Mouse (Mus musculus) layer of hippocampus, postnatal 10 days (tissue): ENCODE results near the gene Sh3d19. TPM values are rescaled to one million over a fixed set of nuclear protein-coding genes. Genes with fewer than 3 reads are reported as not detected.
A peak's percentile ranks its signal among the peaks of the same experiment; 100 is the strongest.
"Not testable (repeated sequence)": the region's sequence is repeated elsewhere in the genome, so short reads cannot be mapped to it uniquely, and the experiment has no call there.

ENCODE experiments used
- DNase-seq, 2 experiments: peaks; one replicate each; pipeline ENCODE4 v3.0.0; 2021; ENCODE audit warnings: low spot score in 2 of 2
- total RNA-seq, 2 experiments: library from RNA; stranded (reverse); gene quantifications; 2 replicates each; pipeline ENCODE4 v1.2.3; 2021

Gene Sh3d19
- total RNA-seq, 2 experiments from 2014 or later: 41.7 to 51.6 TPM

GRCm38 (mm10) chr3:86087872-86088271, 117.0 kb downstream of the Sh3d19 start:
- DNase-seq: no peak

DNA sequence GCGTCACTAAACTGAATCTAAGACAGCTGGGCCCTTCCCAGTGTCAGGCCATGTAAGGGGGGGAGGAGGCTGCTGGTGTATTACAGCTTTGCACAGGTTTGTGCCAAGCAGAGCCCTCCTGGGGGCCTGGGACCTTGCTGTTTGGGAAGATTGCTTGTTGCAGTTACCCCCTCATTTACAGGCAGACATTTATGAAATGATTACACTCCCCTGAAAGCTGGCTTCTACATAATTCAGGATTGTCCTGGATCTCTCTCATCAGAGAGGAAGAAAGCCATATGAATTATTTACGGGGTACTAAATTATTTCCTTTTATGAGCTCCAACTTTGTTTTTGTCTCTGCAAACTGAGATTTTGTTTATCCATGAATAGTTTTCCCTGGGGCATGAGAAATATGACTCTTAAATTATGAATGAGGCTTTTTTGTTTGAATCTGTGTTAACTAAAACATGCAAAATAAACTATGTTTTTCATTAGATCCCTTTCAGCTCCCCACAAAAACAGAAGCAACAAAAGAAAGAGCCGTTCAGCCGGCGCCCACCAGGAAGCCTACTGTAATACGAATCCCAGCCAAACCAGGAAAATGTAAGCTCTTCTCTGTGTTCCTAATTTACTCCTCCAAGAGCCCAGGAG, 122.4 kb downstream of the Sh3d19 start:
- no peak for DNase-seq

DNA sequence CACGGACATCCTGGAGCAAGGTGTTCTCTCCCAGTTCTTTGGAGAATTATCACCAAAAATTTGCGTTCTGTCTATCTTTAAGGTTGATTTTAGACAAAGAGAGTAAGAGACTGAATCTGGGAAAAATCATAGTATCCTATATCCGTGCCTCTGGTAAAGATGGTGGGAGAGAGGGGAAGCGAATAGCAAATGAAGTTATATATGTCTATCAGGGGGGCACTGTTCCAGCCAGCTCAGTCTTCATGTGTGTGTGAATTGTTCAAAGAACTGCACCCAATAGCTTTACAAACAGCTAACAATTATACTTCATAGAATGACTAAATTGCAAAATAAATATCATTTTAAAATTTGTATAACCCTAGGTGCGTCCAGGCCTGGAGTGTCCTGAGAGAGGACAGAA, 123.0 kb downstream of the Sh3d19 start:
- DNase-seq: no peak

DNA sequence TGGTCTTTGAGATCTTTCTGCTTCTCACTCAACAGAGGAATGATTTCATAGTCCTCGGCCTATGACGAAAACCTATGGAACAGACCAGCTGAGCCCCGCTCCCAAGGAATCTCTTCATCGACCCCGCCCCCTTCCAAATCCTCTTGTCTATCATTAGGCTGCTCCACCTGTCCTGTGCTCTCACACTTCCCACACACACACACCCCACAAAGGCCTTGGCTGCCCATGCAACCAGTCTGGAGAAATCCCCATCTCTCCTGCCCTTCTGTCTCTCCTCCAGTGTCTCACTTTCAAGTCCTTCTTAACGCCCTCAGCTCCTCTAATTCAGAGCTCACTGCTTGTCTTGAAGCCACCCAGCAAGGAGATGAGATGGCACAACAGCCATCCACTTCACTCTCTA, 131.0 kb downstream of the Sh3d19 start:
- no peak for DNase-seq

GRCm38 (mm10) chr3:86103449-86104291, 132.8 kb downstream of the Sh3d19 start:
- DNase-seq: no peak

DNA sequence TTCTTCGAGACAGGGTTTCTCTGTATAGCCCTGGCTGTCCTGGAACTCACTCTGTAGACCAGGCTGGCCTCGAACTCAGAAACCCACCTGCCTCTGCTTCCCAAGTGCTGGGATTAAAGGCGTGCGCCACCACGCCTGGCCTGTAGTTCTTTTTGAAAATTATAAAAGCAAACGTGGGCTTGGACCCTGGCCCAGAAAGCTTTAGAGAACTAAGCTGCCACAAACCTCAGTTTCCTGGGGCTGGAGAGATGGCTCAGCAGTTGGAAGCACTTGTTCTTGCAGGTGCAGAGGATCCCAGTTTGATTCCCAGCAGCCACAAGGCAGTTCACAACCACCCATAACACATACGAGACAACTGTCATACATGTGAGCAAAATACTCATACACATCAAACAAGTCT, 133.5 kb downstream of the Sh3d19 start:
- not testable (repeated sequence) for DNase-seq

DNA sequence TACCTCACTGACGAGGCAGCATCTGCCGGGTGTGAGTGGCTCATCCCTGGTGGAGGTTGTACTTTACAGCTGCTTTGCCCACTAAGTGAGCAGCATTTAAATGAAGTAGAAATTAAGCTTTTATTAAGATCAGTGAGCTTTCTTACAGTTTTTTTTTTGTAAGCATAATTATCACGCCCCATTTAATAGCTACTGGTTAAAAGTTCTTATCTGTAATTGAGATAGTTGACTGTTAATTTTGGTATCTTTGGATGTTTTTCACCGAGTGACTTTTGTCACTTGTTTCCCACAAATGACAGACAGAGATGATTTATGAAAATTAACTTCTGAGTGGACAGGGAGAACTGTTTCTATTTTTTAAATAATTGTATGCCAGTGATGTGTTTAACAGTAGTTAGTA, 134.0 kb downstream of the Sh3d19 start:
- no peak for DNase-seq

DNA sequence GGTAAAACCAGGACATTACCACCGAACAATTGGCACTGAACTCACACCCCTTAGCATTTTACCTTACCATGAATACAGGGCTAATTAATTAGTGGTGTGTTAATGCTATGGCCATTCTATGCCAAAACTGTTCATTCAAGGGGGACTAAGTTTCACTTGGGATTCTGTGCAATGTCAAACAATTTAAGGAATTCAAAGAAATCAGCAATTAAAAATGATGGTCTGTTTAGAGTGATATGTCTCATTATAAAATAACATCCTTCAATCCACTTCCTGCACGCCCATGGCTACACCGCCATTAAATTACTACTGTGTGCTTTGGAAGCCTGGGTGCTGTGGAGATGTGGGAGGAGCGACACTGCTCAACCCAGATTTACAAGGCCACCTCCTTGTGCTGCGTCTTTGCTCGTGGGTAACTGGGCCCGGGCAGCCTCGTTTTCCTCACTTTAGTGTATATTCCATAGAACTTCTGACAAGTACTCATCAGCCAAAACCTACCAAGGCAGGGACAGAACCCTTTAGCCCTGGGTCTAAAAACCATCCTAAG, 135.2 kb downstream of the Sh3d19 start:
- DNase-seq: no peak

GRCm38 (mm10) chr3:86107637-86108539, 137.0 kb downstream of the Sh3d19 start:
- no peak for DNase-seq

DNA sequence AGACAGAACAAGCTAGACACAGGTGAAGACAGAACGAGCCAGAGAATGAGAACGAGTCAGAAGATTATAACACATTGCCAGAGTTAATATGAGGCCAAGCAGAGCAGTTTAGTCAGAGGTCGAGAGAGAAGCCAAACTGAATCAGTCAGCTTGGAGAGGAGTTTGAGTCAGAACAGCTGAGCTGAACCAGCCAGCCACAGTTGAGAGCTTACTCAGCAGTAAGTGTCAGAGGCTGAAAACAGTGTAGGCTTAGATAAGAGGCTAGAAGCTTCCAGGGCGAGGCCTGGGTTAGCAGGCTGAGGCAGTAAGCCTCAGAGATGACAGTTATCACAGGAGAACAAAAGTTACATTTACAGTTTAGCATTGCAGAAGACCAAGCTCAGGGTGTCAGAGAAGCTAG, 137.7 kb downstream of the Sh3d19 start:
- DNase-seq: no peak

- DNase-seq: no peak
Observed at GRCm38 (mm10) chr3:86109099-86109498, 138.2 kb downstream of the Sh3d19 start.

DNA sequence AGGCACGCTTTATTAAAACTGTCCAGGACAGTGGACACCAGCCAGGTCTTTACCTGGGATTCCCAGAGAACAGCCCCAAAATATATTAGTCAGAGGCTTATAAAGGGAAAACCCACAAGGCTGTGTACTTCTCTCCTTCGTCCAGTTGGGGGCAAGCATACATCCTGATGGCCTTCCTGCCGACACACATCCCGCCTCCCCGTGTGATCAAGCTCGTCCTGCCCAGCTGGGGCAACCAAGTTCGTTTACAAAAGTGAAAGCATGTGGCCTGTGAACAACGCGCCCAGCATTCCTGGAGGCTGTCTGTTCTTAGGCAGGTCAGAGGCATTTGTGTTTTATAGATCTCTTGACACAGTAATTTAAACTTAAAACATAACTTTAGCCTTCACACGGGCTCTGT, 139.2 kb downstream of the Sh3d19 start:
- no peak for DNase-seq

- DNase-seq: no peak
Observed at GRCm38 (mm10) chr3:86112766-86113165, 141.9 kb downstream of the Sh3d19 start.

GRCm38 (mm10) chr3:86114659-86115338, 143.9 kb downstream of the Sh3d19 start:
- DNase-seq: peak in 1 of 2 experiments; percentile 13

DNA sequence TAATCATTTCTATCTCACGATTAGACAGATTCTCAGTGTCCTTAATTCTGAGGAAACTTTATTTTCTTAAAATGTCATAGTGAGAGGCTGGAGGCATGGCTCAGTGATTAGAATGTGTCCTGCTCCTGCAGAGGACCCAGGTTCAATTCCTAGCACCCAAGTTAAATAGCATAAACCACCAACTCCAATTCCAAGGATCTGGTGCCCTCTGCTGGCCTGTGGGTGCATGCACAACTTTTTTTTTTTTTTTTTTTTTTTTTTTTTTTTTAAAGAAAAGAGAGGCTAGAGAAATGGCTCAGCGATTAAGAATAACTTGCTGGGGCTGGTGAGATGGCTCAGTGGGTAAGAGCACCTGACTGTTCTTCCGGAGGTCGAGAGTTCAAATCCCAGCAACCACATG, 146.0 kb downstream of the Sh3d19 start:
- DNase-seq: no peak

GRCm38 (mm10) chr3:86119237-86119932, 148.5 kb downstream of the Sh3d19 start:
- no peak for DNase-seq

DNA sequence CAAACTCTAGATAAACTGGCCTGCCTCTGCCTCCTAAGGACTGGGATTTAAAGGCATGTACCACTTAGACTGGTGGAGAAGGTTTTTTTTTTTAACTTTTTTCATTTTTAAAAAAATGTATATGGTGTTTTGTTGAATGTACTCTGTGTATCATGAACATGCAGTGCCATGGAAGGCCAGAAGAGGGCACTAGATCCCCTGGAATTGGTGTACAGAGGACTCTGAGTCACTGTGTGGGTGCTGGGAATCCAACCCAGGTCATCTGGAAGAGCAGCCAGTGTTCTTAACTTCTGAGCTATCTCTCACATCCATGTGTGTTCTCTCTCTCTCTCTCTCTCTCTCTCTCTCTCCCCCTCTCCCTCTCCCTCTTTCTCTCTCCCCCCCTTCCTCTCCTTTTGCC, 151.2 kb downstream of the Sh3d19 start:
- DNase-seq: no peak

DNA sequence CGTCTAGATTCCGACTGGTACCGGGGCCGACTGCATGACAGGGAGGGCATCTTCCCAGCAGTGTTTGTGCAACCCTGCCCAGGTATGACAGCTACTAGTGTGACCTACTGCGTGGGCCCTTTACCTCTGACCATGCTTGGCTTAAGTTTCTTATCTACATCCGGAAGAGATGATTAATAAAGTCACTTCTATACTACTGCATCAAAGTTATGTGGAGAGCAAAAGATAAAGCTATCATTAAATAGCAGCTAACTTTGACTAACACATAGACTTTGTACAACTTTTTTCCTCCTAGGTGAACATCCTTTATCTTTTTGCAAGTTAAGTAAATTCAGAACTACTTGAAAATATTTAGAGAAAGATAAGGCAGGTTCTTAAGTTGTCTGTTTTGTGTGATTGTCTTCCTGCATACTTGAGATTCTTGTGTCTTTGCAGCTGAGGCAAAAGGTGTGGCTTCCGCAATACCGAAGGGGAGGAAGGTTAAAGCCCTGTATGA, 152.4 kb downstream of the Sh3d19 start:
- no peak for DNase-seq

- peak; percentile 86 to 87 for DNase-seq
Observed at GRCm38 (mm10) chr3:86129757-86130156, 158.8 kb downstream of the Sh3d19 start.
